Mouse (Mus musculus) Muller cell, postnatal 12 days (primary cell): ENCODE results near the gene Acot4.
"Not testable (repeated sequence)": the region's sequence is repeated elsewhere in the genome, so short reads cannot be mapped to it uniquely, and the experiment has no call there.

Experiments
- DNase-seq: peaks from one replicate; pipeline ENCODE4 v3.0.0-alpha.2; 2015; ENCODE audit errors: inconsistent ontology term

Gene Acot4

DNA sequence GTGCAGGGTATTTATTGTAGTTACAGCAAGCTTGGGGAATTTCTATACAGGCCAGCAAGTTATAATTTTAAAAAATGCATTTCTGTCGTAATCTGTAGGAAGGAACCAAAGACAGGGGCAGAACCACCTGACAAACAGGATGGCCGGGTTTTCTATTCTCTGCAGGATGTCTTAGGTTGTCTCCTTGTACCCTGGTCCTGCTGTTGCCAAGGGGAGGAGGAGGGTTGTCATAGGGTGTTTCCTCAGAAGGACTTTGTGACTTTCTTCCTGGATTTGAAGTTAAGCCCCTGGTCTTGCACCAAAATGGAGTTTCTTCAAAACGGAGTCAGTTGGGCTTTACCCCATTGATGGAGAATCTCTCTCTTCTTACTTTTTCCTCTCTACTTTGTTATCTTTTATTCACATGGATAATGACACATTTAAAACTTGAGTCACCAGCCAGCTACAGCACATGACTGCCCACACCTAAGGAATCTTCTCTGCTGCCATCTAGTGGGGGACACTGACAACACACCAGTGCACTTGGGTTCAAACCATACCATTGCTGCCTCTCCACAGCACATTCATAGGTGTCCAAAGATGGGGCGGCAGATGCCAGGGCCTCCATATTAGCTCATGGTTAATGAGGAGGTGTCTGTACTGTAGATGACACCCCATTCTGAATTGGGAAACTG, 7.4 kb upstream of the Acot4 start:
- DNase-seq: peak; percentile 37

- no peak for DNase-seq
Measured at GRCm38 (mm10) chr12:84032854-84033253, 5.3 kb upstream of the Acot4 start.

- not testable (repeated sequence) for DNase-seq
Measured at GRCm38 (mm10) chr12:84033302-84033701, 4.9 kb upstream of the Acot4 start.

- no peak for DNase-seq
Measured at GRCm38 (mm10) chr12:84034108-84034507, 4.1 kb upstream of the Acot4 start.

DNA sequence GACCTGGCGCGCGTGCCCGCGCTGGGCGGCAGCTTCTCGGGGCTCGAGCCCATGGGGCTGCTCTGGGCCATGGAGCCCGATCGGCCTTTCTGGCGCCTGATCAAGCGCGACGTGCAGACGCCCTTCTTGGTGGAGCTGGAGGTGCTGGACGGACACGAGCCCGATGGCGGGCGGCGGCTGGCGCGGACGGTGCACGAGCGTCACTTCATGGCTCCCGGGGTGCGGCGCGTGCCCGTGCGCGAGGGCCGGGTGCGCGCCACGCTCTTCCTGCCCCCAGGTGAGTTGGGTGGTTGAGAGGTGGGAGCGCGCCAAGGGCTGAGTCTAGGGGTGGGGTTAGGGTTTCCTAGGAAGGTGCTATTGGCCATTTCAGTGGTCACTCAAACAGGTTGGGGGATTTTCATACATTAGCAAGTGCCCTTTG, 522 bp downstream of the Acot4 start, which contains the start of gene Gm49366:
Gene Gm49366 (plus strand): TSS at position 245 of the 421 bp plus-strand sequence.
- peak; percentile 21 for DNase-seq

DNA sequence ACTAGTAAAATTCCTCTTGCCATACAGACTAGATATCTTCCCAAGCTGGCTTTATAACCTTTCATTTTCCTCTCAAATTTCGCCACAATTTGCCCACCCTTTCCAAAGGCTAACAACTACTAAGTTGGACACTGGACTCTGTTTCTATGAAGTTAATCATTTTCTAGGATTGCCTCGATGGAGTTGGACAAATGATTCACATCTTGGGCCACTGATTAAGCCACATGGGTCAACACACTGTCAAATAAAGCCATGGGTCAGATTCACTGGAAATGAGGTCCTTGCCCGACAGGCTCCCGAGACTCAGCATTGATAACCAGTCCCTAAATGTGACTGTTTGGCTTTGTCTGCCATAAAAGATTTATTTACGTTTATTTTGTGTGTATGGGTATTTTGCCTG, 4.1 kb downstream of the Acot4 start:
- no peak for DNase-seq

DNA sequence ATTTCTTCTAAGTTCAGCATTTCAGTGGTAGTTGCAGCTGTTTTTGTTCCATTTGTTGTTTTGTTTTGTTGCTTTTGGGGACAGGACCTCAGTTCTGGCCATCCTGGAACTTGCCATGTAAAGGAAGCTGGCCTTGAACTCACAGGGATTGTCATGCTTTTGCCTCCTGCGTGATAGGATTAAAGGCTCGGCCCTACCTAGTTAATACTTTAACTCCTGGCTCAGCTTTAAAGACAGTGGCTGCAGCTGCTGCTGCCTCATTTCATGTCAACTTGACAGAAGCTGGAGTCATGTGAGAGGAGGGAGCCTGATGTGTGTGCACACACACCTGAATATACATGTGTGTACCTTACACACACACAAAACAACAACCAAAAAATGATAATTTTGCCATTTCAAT, 5.9 kb downstream of the Acot4 start:
- no peak for DNase-seq

DNA sequence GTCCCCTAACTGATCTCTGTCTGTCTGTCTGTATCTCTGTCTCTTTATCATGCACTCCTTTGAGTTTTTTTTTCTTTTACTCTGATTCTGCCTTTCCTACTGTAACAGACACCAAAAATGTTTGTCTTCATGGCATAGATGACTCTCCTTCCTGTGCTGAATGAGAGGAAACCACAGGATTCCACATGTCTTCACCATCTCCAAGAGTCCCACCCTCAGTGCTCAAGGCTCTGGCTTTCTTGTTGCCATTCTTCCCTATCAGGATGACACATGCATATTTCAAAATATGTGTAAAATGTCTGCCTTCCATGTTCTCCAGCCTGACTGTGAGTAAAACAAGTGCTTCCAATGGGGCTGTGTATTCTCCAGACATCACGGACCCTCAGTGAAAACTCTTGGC, 8.7 kb downstream of the Acot4 start:
- no peak for DNase-seq

DNA sequence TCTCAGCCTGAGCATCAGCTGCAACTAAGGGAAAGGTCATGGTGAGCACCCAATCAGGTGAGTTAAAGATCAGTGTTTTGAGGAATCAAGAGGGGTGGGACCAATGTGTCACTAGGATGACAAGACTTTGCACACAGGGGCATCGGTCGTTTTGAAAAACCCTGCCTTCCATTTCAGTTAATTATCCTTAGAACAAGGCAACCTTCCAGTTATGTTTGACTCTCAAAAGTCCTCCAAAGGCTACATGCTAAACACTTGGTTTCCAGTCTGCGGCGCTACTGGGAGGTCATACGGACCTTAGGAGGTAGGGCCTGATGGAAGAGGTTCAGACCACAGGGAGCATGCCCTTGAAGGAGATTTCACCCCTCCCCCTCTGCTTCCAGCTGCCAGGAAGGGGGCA, 12.6 kb downstream of the Acot4 start:
- DNase-seq: not testable (repeated sequence)

DNA sequence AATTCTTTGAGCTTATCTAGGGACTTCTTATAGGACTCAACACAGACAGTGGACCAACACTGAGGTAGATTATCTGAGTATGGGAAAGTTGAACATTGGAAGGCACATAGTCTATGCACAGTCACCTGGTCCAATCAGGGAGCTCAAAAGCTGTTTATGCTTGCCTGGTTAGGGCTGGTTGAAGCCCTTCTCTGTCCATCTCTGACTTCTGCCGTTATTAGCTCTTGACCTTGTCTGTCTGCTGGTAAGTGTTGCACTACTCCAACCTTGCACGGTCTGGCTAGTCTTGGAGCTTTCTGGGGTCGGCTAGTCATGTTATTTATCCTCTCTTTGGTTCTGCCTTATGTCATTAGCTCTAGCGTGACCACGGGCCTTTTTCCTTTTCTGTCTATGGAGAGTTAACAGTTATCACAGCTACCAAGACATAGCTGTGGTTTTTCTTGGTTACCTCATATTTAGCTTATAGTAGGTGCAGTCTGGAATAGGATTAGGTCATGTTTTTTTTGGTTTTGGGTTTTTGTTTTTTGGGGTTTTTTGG, 13.8 kb downstream of the Acot4 start, which contains the start of gene Acot3:
Gene Acot3 (plus strand): TSS at position 208 of the 538 bp plus-strand sequence.
- no peak for DNase-seq

GRCm38 (mm10) chr12:84052609-84053008, 14.4 kb downstream of the Acot4 start:
- DNase-seq: no peak

GRCm38 (mm10) chr12:84053173-84053572, 15.0 kb downstream of the Acot4 start:
- DNase-seq: no peak

DNA sequence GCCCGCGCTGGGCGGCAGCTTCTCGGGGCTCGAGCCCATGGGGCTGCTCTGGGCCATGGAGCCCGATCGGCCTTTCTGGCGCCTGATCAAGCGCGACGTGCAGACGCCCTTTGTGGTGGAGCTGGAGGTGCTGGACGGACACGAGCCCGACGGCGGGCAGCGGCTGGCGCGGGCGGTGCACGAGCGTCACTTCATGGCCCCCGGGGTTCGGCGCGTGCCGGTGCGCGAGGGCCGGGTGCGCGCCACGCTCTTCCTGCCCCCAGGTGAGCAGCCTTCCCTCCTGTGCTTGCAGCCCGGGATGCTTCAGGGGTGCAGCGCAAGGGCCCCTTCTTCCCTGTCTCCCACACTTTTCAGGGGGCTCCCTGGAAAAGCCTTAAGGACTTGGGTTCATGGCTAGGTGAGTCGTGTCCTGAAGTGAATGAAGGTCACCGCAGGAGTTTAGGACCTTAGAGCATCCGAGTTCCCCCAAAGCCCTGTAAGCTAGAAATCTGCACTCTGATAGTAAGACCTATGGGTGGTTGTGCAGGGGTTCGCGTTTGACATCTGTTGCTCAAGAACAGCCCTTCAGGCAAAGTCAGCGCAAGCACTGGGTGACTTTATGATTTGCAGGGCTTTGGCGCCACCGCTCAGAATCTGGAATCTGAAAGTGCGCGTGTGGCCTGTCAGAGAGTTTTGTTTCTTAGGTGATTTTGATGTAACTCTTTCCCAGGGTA, 15.7 kb downstream of the Acot4 start:
- no peak for DNase-seq

- DNase-seq: no peak
Measured at GRCm38 (mm10) chr12:84060946-84061345, 22.8 kb downstream of the Acot4 start.

- no peak for DNase-seq
Measured at GRCm38 (mm10) chr12:84062336-84062735, 24.2 kb downstream of the Acot4 start.

GRCm38 (mm10) chr12:84063228-84063627, 25.0 kb downstream of the Acot4 start:
- DNase-seq: no peak

DNA sequence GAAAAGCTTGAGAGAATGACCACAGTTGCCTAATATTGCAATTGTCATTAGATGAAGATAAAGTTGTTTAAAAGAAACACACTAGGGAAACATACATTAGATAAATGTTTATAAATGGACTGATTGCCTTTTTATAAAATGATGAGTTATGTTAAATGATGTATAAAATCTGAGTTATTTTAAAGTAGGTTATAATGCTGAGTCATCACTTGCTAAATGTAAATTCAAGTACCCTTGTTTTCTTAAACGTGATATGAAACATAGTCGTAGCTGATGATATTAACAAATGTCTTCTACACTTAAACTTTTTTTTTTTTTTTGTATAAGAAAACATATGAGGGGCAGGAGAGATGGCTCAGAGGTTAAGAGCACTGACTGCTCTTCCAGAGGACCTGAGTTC, 25.7 kb downstream of the Acot4 start:
- DNase-seq: no peak

GRCm38 (mm10) chr12:84064621-84065020, 26.4 kb downstream of the Acot4 start:
- no peak for DNase-seq

- no peak for DNase-seq
Measured at GRCm38 (mm10) chr12:84067752-84068151, 29.6 kb downstream of the Acot4 start.

GRCm38 (mm10) chr12:84068296-84068695, 30.1 kb downstream of the Acot4 start:
- no peak for DNase-seq

DNA sequence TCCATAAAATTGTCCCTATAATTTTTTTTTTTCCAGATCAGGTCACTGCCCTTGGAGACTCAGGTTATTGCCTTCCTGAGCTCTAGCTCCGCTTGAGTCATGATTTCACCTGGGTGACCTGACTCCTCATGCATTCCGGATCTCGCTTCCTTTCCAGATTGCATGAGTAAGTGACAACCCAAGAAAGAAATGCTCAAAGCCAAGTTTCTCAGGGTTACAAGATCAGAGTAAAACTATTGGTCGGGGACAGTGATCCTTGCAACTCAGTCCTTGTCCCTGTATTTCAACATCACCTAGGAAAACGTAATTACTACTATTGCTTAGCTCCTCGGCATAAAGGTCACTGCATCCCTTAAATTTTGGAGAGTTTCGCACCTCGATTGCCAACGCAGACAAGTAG, 30.8 kb downstream of the Acot4 start, which contains the start of gene Acot5:
Gene Acot5 (plus strand): TSS at position 340 of the 400 bp plus-strand sequence.
- no peak for DNase-seq

DNA sequence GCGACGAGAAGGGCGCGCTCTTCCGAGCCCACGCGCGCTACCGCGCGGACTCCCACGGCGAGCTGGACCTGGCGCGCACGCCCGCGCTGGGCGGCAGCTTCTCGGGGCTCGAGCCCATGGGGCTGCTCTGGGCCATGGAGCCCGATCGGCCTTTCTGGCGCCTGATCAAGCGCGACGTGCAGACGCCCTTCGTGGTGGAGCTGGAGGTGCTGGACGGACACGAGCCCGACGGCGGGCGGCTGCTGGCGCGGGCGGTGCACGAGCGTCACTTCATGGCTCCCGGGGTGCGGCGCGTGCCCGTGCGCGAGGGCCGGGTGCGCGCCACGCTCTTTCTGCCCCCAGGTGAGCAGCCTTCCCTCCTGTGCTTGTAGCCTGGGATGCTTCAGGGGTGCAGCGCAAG, 31.4 kb downstream of the Acot4 start:
- DNase-seq: not testable (repeated sequence)

- DNase-seq: no peak
Measured at GRCm38 (mm10) chr12:84071696-84072095, 33.5 kb downstream of the Acot4 start.
